Mouse (Mus musculus) adipocyte (in vitro differentiated cells): Measurements from ENCODE around the gene Dtnbp1.
A peak's percentile ranks its signal among the peaks of the same experiment; 100 is the strongest.

ENCODE experiments used
- DNase-seq: peaks from one replicate; pipeline ENCODE4 v3.0.0-alpha.2; 2016; ENCODE audit warnings: low spot score

The Dtnbp1 gene

GRCm38 (mm10) chr13:45001228-45001910 is 578 bp downstream of the Dtnbp1 start:
- peak; percentile 96 for DNase-seq

- peak; percentile 79 for DNase-seq
Observed at GRCm38 (mm10) chr13:45000836-45001227, 1.1 kb downstream of the Dtnbp1 start.

DNA sequence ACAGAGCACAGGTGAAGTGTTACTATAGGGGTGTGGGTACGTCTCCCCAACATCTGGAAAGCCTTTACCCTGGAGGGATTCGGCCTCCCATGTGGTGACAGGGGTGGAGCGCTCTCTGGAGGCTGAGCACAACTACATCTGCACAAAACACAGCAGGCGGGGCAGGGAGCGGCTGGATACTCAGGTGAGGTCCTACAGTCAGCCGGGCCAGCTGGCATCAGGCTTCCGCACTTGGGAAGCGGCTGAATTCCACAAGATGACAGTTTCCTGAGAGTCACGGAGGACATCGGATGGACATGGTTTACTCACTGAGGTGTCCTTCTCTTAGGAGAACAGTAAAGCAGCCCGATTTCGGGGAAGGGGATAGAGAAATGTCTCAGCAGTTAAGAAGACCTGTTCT is 2.7 kb downstream of the Dtnbp1 start:
- no peak for DNase-seq

DNA sequence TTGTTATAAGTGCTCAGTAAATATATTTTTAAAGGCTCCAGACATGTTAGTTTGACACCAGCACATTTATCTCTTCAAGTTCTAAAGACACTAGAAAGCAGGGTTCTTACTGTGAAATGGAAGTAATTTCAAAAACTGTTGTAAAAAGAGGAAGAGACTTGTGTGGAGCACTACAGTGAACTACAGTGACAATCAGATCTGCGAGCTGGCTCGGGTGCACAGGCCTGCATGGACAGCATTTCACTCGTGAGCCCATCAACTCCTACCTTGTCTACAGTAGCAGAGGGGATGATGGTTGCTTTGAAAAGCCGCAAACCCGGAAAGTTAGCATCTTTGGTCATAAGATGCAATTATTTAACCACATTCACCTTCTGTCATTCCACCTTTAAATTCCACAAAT is 5.6 kb downstream of the Dtnbp1 start:
- no peak for DNase-seq

DNA sequence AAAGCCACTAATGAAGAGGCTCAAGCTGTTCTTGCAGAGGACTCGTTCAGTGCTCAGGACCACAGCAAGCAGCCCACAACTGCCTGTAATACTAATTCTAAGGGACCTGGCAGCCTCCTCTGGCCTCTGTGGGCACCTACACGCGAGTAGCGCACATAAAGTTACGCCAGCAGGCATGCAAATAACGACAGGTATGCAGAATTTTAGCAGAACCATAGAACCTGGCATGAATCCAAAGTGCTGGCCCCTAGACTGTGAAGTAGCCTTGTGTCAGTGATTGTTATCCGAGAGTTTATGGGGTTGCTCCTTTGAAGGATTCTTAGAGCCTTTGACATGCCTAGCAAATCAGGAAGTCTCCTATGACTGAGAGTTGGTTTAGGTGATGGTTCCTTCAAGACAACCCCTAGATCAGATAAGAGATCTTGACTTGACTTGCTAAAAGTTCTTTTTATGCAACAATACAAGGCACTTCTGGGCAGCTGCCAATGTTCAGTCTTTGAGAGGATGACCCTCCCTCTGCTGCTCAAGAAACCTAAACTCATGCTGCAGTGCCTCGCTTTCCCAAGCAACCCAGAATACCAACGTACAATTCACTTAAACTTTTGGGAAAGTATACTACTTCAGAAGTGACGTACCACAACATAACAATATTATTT is 9.3 kb downstream of the Dtnbp1 start:
- no peak for DNase-seq

DNA sequence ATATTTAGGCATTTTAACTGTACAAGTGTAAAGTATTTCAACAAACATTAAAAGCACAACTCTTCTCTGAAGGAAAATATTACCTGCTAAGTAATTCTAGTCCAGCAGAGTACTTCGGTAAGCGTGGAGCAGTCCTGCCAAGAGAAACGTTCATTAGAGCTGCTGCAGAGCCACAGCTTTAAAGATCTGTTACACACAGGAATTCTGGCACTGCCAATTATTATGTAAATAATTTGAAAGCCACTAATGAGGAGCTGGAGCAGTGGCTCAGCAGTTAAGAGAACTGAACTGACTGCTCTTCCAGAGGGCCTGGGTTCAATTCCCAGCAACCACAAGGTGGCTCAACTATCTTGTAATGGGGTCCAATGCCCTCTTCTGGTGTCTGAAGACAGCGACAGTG is 10.0 kb downstream of the Dtnbp1 start:
- no peak for DNase-seq

DNA sequence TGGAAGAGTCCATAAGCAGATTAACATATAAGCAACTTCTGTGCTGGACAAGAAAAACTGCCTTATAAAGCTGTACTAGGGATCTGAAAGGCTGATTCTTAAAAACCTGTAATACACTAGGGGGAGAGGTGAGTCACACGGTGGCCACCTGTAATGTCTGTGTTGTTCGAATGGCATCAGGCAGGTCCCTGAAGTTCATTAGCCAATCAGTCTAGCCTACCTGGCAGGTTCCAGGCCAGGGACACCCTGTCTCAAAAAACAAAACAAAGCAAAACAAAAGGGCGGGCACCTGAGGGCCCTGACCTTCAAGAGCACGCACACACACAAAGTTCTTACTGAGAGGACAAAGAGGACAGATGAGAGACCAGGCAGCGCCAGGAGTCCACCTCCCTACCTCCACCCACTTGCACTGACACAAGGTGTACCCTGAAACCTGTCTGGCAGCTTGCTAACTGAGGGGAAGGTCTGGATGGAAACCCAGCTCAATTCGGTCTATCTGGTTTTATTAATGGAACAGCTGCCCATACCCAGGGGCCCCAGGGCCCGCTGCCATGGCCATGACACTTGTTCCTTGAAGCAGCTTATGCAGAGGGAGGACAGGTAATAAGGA is 11.8 kb downstream of the Dtnbp1 start:
- no peak for DNase-seq

- no peak for DNase-seq
Observed at GRCm38 (mm10) chr13:44986352-44986751, 15.6 kb downstream of the Dtnbp1 start.

GRCm38 (mm10) chr13:44985321-44985720 is 16.6 kb downstream of the Dtnbp1 start:
- no peak for DNase-seq

GRCm38 (mm10) chr13:44983635-44984401 is 18.1 kb downstream of the Dtnbp1 start:
- DNase-seq = no peak

DNA sequence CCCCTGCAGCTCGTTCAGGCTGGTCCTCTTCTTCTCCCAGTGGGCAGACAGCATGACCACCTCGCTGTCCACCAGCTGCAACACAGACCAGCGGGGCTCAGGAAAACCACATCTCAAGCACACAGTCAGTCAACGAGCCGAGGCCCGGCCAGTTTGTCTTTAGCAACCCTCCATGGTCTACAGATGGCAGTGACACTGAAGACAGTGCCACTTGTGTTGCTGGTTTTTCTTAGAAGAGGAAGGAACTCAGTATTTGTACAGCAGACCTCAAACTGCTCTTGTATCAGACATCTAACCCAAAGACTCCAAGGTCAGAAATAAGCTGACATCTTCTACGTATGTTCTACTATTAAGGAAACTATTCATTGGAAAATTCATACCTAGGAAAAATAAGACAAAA is 19.1 kb downstream of the Dtnbp1 start:
- DNase-seq = no peak

GRCm38 (mm10) chr13:44979433-44979832 is 22.5 kb downstream of the Dtnbp1 start:
- DNase-seq = no peak

- peak; percentile 57 for DNase-seq
Observed at GRCm38 (mm10) chr13:44977483-44978141, 24.3 kb downstream of the Dtnbp1 start.

DNA sequence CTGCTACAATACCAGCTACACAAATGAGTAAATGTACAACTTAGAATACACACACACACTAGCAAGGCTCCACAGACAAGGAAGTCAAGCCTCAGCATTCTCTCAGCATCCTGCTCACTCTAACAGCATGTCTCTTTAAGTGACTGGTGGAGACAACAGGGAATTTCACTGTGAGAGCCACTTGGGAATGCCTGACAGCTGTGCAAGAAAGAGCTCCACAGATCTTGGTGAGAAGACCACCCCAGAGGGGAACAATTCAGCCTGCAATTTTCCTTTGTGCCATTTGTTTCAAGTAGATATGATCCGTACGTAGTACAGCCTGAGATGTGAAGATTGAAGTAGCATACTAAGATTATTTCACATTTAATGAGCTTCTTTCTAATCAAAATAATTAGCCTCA is 24.9 kb downstream of the Dtnbp1 start:
- DNase-seq = no peak

DNA sequence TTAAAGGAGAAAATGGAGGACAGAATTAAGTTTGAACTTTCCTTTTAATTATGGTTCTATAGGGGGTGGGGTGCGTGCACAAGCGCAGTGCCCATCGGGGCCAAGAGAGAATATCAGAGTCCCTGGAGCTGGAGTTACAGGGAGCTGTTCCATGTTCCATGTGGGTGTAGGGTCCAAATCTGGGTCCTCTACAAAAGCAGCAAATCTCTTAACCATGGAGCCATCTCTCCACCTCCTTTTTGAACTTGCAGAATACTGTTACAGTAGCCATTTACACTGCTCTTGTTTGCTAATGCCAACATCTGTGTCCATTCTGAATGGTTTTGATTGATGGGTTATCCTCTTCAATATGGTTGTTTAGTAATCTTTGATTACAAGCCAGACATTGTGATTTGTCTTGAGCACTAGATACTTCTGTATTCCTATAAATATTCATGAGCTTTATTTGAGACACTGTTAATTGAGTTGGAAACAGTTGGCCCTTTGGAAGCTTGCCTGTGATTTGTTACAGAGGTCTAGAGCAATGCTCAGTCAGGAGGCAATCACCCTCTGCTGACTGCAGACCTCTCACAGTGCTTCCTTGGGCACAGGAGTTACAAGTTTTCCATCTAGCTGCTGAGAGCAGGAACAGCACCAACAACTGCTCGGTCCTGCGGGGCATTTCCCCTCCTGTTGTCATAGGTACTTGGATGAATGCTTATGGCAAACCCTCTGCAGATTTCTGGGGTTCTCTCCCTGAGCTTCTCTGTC is 41.2 kb downstream of the Dtnbp1 start:
- no peak for DNase-seq

DNA sequence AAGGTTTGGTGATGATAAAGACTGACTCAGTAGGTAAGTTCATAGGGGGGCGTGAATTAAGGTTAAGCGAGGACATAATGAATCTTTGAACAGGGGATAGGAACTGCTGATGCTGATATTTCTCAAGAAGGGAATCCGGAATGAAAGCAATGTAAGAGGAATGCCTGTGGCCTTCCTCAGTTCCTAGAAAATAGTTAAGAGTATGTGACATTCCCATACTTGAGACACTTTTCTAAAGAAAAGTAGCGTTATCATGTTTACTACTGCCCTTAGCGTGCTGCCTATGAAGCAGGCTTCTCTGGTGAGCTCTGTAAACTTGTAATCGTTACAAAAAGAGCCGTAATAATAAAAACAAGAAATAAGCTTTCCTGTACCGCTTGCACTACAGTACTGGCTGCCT is 44.9 kb downstream of the Dtnbp1 start:
- no peak for DNase-seq

DNA sequence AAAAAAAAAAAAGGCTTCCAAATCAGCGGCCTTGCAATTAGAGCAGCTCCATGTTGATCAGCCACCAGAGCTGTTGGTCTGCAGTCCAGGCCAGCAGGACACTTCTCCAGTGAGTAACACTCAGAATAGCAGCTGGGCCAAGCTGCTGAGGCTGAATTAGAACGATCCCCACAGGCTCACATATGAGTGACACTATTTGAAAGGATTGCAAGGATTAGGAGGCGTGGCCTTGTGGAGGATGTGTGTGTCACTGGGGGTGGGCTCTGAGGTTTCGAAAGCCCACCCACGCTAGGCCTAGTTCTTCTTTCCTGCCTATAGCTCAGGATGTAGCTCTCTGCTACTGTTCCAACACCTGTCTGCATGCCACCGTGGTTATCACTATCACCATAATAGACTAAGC is 46.2 kb downstream of the Dtnbp1 start:
- no peak for DNase-seq

- no peak for DNase-seq
Observed at GRCm38 (mm10) chr13:44954232-44954568, 47.7 kb downstream of the Dtnbp1 start.

GRCm38 (mm10) chr13:44953546-44954231 is 48.3 kb downstream of the Dtnbp1 start:
- DNase-seq = no peak

- DNase-seq = no peak
Observed at GRCm38 (mm10) chr13:44952393-44953086, 49.4 kb downstream of the Dtnbp1 start.
